Mouse (Mus musculus) spleen, postnatal 4 days (tissue): ENCODE measurements around the gene Col25a1.

Source experiments
- DNase-seq, 2 experiments: peaks; one replicate each; pipeline ENCODE4 v3.0.0; 2022; ENCODE audit warnings: low spot score in 2 of 2

Col25a1 gene

GRCm38 (mm10) chr3:130449864-130450263 is 318.6 kb downstream of the Col25a1 start:
- DNase-seq, result no peak

GRCm38 (mm10) chr3:130465371-130465770 is 334.1 kb downstream of the Col25a1 start:
- no peak for DNase-seq

- no peak for DNase-seq
Measured at GRCm38 (mm10) chr3:130473211-130473768, 342.0 kb downstream of the Col25a1 start.

- DNase-seq, result no peak
Measured at GRCm38 (mm10) chr3:130473970-130474369, 342.7 kb downstream of the Col25a1 start.

- DNase-seq, result no peak
Measured at GRCm38 (mm10) chr3:130482513-130482912, 351.2 kb downstream of the Col25a1 start.

GRCm38 (mm10) chr3:130488839-130489238 is 357.5 kb downstream of the Col25a1 start:
- no peak for DNase-seq

GRCm38 (mm10) chr3:130494192-130494591 is 362.9 kb downstream of the Col25a1 start:
- no peak for DNase-seq

- no peak for DNase-seq
Measured at GRCm38 (mm10) chr3:130494665-130495396, 363.5 kb downstream of the Col25a1 start.

- DNase-seq, result no peak
Measured at GRCm38 (mm10) chr3:130497036-130497435, 365.7 kb downstream of the Col25a1 start.

- no peak for DNase-seq
Measured at GRCm38 (mm10) chr3:130501713-130502112, 370.4 kb downstream of the Col25a1 start.

GRCm38 (mm10) chr3:130508330-130508729 is 377.0 kb downstream of the Col25a1 start:
- peak in 1 of 2 experiments; percentile 4 for DNase-seq

GRCm38 (mm10) chr3:130518457-130518879 is 387.2 kb downstream of the Col25a1 start:
- DNase-seq, result no peak

- no peak for DNase-seq
Measured at GRCm38 (mm10) chr3:130521834-130522476, 390.7 kb downstream of the Col25a1 start.

GRCm38 (mm10) chr3:130523019-130523418 is 391.7 kb downstream of the Col25a1 start:
- no peak for DNase-seq

- DNase-seq, result no peak
Measured at GRCm38 (mm10) chr3:130524367-130525137, 393.3 kb downstream of the Col25a1 start.

GRCm38 (mm10) chr3:130535021-130535420 is 403.7 kb downstream of the Col25a1 start:
- DNase-seq, result no peak

- DNase-seq, result no peak
Measured at GRCm38 (mm10) chr3:130541541-130541940, 410.2 kb downstream of the Col25a1 start.

GRCm38 (mm10) chr3:130545995-130546394 is 414.7 kb downstream of the Col25a1 start:
- DNase-seq, result no peak

GRCm38 (mm10) chr3:130549066-130549465 is 417.8 kb downstream of the Col25a1 start:
- no peak for DNase-seq

GRCm38 (mm10) chr3:130556263-130556662 is 425.0 kb downstream of the Col25a1 start:
- no peak for DNase-seq

- no peak for DNase-seq
Measured at GRCm38 (mm10) chr3:130565586-130565985, 434.3 kb downstream of the Col25a1 start.
